In genomic region chr4:98924071-98924905, GRCm38 (mm10) we compare ENCODE assay signal across 8 mouse cellular contexts. TPM values are rescaled to one million over a fixed set of nuclear protein-coding genes. Genes with fewer than 3 reads are reported as not detected.
DNase-seq lines count a peak whose midpoint lies in the region; ATAC-seq and TF ChIP-seq lines count a peak whose summit lies in the region.

No protein-coding gene starts in this region.

- peak overlapping the region; percentile 99 for H3K27ac ChIP-seq in heart, embryonic 10.5 days
- H3K27ac ChIP-seq in hindbrain, embryonic 10.5 days = peak overlapping the region; percentile 99
- H3K27ac ChIP-seq in liver, adult 2 months (replicated peaks; ENCODE audit: insufficient read depth, low read depth, low read length) = peak overlapping the region; percentile 89
- H3K27ac ChIP-seq in neural tube, embryonic 13.5 days (replicated peaks) = peak overlapping the region; percentile 99

- peak overlapping the region; percentile 88 for H3K9ac ChIP-seq in liver, adult 2 months (ENCODE audit: low read depth, low read length)
- H3K9ac ChIP-seq in neural tube, embryonic 13.5 days = peak overlapping the region; percentile 89

- 0 out of 2 replicates have a peak, but pooled peaks cover 6% of the 10 kb centered on the region for H3K36me3 ChIP-seq in heart, embryonic 10.5 days
- peaks cover 17% of the 10 kb centered on the region for H3K36me3 ChIP-seq in hindbrain, embryonic 10.5 days
- peaks cover 1% of the 10 kb centered on the region; the same call in 1 of the 2 replicates for H3K36me3 ChIP-seq in liver, adult 2 months (ENCODE audit: control insufficient read depth, insufficient read depth, low read length)
- no peaks in the 10 kb centered on the region for H3K36me3 ChIP-seq in neural tube, embryonic 13.5 days

- under 1% methylated on average over 56 of the region's 66 CpGs for WGBS in heart, embryonic 10.5 days
- WGBS in hindbrain, embryonic 10.5 days = under 1% methylated on average over 66 of the region's 66 CpGs
- WGBS in liver, adult 2 months = under 1% methylated on average over 64 of the region's 66 CpGs
- WGBS in neural tube, embryonic 13.5 days = under 1% methylated on average over 53 of the region's 66 CpGs

- H3K79me2 ChIP-seq in liver, adult 2 months (ENCODE audit: control insufficient read depth, insufficient read depth, low read length) = no peaks in the 10 kb centered on the region; the same call in 1 of the 2 replicates

- no peaks in the 10 kb centered on the region for H3K27me3 ChIP-seq in heart, embryonic 10.5 days (ENCODE audit: insufficient read depth, poor library complexity, severe bottlenecking)
- H3K27me3 ChIP-seq in hindbrain, embryonic 10.5 days (ENCODE audit: insufficient read depth, poor library complexity, severe bottlenecking) = no peaks in the 10 kb centered on the region
- no peaks in the 10 kb centered on the region for H3K27me3 ChIP-seq in liver, adult 2 months (ENCODE audit: control insufficient read depth, insufficient read depth, low read length)
- no peaks in the 10 kb centered on the region for H3K27me3 ChIP-seq in neural tube, embryonic 13.5 days

- ATAC-seq in neural tube, embryonic 13.5 days (ENCODE audit: low read depth) = peak; percentile 36

- TF ChIP-seq CTCF in liver, adult 2 months (IDR thresholded peaks at IDR 0.05; ENCODE audit: low read depth, low read length) = no peak

- peaks cover 14% of the 10 kb centered on the region for H3K4me1 ChIP-seq in heart, embryonic 10.5 days
- peaks cover 24% of the 10 kb centered on the region for H3K4me1 ChIP-seq in hindbrain, embryonic 10.5 days (replicated peaks)
- peaks cover 9% of the 10 kb centered on the region for H3K4me1 ChIP-seq in liver, adult 2 months (ENCODE audit: control insufficient read depth, insufficient read depth, low read length)
- H3K4me1 ChIP-seq in neural tube, embryonic 13.5 days (replicated peaks) = peaks cover 27% of the 10 kb centered on the region

- peak overlapping the region; percentile 99 for H3K4me3 ChIP-seq in heart, embryonic 10.5 days
- peak overlapping the region; percentile 99 for H3K4me3 ChIP-seq in hindbrain, embryonic 10.5 days
- peak overlapping the region; percentile 72 for H3K4me3 ChIP-seq in liver, adult 2 months (ENCODE audit: insufficient read depth, low read depth, low read length)
- H3K4me3 ChIP-seq in neural tube, embryonic 13.5 days = peak overlapping the region; percentile 91

- no peaks in the 10 kb centered on the region for H3K9me3 ChIP-seq in heart, embryonic 10.5 days
- no peaks in the 10 kb centered on the region for H3K9me3 ChIP-seq in hindbrain, embryonic 10.5 days
- no peaks in the 10 kb centered on the region for H3K9me3 ChIP-seq in neural tube, embryonic 13.5 days

- TF ChIP-seq POLR2A in liver, adult 2 months (IDR thresholded peaks at IDR 0.05; ENCODE audit: extremely low read depth, insufficient read depth, low read length) = no peak

- DNase-seq in heart, embryonic 10.5 days (ENCODE audit: low spot score) = peak; percentile 77
- DNase-seq in heart, adult 8-10 months (ENCODE audit: low spot score) = no peak
- DNase-seq in Muller cell, postnatal 12 days (ENCODE audit: inconsistent ontology term) = peak; percentile 46
- DNase-seq in cerebellum, postnatal 4 days (ENCODE audit: low spot score in 2 of 2) = peak; percentile 10 to 27
- peak; percentile 27 for DNase-seq in hindbrain, embryonic 10.5 days (ENCODE audit: low spot score)
- DNase-seq in liver, adult 2 months (ENCODE audit: extremely low read depth, low read depth, low spot score) = peak; percentile 64
- DNase-seq in layer of hippocampus, adult 9-11 months = no peak

- H3K4me2 ChIP-seq in neural tube, embryonic 13.5 days = peak overlapping the region; percentile 87

RNA-seq across cellular contexts. Expression of gene Usp1, which starts 0.7 kb away (rescaled TPM):
- polyA plus RNA-seq in heart, embryonic 10.5 days (2016; fragmentation: Nextera tagmentation; extraction: Ambion mirVana) = 57.2 and 80.7 TPM in 2 replicates
- 10 to 100 TPM; 12.8 to 17.0 (median 14.8) TPM for total RNA-seq in heart, adult 8-10 months (2022)
- polyA plus RNA-seq in hindbrain, embryonic 10.5 days (2016; fragmentation: Nextera tagmentation; extraction: Ambion mirVana) = 71.1 and 102 TPM in 2 replicates
- 13.4 and 13.9 TPM in 2 replicates for total RNA-seq in liver, adult 2 months (2014; rRNA removed)
- 24.9 and 27.2 TPM in 2 replicates for polyA plus RNA-seq in liver, adult 2 months (2012; rRNA removed)
- polyA plus RNA-seq in neural tube, embryonic 13.5 days (2015; fragmentation: Nextera tagmentation; extraction: Ambion mirVana) = 27.5 and 33.4 TPM in 2 replicates

Comparison
In these comparisons a context has a peak if more than half of its experiments do, and no peak if none do; other contexts are left out.
1. DNase-seq: peak in heart, embryonic 10.5 days (single experiment), Muller cell, postnatal 12 days (single experiment), cerebellum, postnatal 4 days (2 of 2), hindbrain, embryonic 10.5 days (single experiment) and liver, adult 2 months (single experiment); none in heart, adult 8-10 months (single experiment) and layer of hippocampus, adult 9-11 months (single experiment).
2. Peak in every context shown above with its lines, with median percentiles within 50 percentile points of each other: H3K27ac ChIP-seq and H3K4me3 ChIP-seq.